Mouse (Mus musculus): ENCODE measurements around the gene Rpl26.

The Rpl26 gene

DNA sequence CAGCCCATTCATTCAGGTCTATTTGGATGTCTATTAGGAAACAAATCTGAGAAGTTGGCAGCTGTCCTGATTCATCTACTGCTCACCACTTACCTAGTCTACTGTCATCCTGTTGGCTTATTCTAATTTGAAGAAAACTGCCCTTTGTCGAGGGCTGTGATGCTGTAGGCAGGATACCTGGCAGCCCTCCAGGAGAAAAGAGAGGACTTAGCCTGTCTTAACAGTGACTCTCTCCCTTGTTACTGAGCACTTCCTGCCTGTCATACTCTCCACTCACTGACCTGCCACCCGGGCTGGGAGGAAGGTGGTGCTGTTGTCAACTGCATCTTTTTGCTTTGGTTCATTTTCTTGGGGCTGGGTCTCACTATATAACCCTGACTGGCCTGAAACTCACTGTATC is 10.8 kb upstream of the Rpl26 start:
- no peak for DNase-seq (ENCODE audit: low spot score)

DNA sequence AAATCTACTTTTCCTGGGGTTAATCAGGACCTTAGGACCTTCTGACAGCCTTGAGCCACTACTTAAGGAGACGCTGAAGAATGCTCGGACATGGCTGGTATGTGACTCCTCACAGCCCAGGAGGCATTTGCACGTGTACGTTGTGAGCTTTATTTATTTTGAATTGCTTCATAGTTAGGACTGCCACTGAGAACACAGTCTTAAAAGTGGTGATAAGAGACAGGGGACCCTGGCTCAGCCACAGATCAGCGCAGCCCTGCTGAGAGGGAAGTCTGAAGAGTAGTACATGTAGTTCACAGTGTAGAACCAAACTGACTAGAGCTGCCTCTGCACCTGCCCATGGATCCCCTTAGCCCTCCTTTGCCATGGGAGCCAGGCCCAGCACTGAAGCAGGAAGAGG is 9.6 kb upstream of the Rpl26 start:
- no peak for DNase-seq (ENCODE audit: low spot score)

DNA sequence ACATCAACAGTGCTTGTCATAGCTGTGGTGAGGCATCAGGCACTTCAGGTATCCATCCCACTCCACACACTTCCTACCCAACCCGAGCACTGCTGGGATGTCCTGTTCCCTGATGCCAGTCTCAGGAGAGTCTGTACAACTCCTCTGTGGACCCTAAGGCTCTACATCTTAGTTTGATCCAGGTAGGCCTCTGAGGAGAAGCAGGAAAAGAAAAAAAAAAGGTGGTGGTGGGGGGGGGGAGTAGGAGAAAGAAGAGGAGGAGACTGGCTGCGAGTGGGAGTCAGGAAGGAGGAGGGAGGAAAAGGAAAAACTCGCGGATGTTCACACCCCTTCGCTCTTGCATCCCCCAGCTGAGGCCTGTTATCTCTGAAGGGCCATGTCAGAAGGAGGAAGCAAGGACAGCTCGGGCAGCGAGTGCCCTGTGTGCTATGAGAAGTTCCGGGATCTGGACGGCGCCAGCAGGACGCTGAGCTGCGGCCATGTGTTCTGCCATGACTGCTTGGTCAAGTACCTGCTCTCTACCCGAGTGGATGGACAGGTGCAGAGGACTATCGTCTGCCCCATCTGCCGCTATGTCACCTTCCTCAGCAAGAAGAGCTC is 9.1 kb upstream of the Rpl26 start:
- DNase-seq (ENCODE audit: low spot score): no peak

DNA sequence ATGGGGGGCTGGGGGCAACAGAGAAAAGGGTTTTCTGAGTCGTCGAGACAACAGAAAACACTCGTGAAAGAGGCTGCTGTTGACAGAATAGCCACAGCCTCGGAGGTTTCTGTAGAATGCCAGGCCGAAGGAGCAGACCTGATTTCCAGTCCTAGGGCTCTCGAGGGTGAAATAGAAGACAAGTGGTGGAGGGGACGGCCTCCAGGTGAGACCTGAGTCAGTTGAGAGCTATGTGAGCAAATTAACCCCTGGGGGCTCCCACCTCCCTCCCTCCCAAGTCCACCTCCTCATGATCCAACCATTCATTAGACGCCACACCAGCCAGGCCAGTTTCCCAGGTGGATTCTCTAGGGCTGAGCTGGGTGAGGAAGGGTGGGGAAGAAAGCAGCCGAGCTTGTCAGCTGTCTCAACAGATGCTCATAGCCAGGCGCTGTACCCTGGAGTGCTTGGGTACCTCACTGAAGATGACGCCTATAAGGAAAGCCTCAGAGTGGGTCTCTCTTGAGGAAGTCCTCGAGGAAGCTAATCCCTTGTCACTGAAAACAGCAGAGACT is 7.4 kb upstream of the Rpl26 start:
- DNase-seq (ENCODE audit: low spot score): no peak

DNA sequence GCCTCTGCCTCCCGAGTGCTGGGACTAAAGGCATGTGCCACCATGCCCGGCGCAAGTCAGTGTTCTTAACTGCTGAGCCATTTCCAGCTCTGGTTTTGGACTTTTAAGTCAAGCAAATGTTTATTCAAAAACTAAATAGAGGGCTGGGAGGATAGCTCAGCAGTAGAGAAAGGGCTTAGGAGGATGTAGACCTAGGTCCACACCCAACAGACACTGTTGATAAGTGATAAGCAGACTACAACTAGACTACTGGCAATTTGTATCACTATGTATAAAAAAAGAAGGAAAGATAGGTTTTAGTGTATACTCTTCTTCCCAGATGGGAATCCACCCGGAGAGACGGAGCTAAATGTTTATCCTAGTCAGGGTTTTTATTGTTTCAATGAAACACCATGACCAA is 5.1 kb upstream of the Rpl26 start:
- no peak for DNase-seq (ENCODE audit: low spot score)

DNA sequence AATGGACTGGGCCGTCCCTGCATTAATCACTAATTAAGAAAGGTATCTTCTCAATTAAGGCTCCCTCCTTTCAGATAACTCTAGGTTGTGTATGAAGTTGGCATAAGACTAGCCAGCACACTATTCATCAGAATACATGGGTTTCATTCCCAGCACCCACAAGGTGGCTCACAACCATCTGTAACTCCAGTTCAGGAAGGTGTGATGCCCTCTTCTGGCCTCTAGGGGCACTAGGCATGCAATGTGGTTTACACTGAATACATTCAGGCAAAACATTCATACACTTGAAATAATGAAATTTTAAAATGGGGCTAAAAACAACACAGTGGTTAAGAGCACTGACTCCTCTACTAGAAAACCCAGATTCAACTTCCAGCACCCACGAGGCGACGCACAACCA is 4.3 kb upstream of the Rpl26 start:
- peak; percentile 67 for DNase-seq (ENCODE audit: low spot score)

DNA sequence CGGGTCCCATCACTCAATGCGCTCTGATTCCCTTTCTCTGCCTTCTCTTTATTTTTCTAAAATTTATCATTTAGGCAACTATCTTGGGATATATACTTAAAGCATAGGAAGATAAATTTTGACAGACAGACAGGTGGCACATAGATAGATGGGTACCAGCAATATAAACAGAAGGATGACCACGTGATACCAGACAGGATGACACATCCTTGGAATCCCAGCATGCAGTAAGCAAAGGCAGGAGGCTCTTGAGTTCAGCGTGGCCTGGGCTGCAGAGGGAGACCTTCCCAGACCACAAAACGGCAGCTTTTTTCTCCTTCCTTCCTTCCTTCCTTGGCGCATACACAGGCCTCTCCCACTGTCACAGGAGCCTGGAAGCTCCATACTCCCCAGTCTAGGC is 3.5 kb upstream of the Rpl26 start:
- no peak for DNase-seq (ENCODE audit: low spot score)

DNA sequence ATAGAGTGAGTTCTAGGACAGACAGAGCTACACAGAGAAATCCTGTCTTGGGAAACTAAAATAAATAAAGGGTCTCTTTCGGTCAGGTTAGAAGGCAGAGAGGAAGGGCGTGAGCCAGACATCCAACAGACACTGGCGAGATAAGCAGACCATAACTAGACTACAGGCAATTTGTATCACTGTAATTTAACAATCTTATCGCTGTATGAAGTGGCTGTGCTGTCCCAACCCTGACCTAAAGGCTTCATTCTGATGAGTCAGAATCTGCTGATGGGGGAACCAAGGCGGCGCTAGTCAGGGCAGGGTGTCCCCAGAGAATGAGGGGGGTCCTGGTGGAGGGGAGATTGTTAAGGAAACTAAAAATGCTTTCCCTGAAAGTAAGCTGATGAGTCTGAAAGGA is 2.6 kb upstream of the Rpl26 start:
- DNase-seq (ENCODE audit: low spot score): no peak

DNA sequence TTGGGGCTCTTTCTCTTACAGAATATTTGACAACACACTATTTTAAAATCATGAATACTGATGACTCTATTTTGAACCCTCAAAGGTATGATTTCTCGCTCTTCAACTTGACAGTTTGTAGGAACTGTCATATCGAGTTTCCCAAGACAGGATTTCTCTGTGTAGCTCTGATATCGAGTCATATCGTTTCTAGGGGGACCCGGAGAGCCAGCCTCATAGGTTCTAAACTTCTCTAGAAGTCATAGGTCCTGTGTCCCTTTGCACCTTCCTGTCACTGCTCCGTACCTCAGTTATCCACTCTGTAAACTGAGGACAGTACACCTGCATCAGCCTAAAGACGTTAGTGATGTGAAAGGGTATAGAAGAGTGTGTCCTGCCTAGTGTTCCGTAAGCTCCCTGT is 1.6 kb upstream of the Rpl26 start:
- no peak for DNase-seq (ENCODE audit: low spot score)

DNA sequence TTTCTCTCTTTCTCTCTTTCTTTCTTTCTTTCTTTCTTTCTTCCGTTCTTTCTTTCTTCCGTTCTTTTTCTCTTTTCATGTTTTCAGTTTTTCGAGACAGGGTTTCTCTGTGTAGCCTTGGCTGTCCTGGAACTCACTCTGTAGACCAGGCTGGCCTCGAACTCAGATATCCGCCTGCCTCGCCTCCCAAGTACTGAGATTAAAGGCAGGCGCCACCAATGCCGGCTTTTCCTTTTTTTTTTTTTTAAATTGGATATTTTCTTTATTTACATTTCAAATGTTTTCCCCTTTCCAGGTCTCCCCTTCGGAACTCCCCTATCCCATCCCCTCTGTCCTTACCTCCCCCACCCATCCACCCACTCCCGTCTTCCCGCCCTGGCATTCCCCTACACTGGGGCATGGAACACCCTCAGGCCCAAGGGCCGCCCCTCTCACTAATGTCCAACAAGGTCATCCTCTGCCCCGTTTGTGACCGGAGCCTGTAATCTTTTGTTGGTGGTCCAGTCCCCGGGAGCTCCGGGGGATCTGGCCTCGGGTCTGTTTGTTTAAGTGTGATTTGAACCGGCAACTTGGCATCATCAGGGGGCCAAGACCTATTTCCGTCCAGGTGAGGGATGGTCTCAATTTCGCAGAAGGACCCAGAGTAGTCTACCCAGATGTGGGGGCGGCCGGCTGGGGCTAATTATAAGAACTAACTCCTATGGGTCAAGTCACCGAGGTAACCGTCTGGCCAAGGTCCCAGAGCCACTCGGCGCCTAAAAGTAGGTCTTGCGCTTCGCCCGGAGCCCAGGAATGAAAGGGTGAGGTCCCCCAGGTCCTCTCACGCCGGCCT is 648 bp upstream of the Rpl26 start:
- DNase-seq (ENCODE audit: low spot score): no peak

DNA sequence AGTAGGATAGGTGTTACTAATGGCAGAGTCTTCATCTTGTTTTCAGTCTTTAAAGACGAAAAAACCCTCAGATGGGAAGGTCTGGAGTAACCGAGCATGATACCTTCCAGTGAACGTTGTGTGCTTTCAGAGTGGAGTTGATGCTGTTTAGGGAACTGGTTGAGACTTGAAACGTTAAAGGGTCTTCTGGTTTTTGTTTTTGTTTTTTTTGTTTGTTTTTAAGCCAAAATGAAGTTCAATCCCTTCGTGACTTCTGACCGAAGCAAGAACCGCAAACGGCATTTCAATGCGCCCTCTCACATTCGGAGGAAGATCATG is 623 bp downstream of the Rpl26 start:
- peak; percentile 19 for DNase-seq (ENCODE audit: low spot score)

DNA sequence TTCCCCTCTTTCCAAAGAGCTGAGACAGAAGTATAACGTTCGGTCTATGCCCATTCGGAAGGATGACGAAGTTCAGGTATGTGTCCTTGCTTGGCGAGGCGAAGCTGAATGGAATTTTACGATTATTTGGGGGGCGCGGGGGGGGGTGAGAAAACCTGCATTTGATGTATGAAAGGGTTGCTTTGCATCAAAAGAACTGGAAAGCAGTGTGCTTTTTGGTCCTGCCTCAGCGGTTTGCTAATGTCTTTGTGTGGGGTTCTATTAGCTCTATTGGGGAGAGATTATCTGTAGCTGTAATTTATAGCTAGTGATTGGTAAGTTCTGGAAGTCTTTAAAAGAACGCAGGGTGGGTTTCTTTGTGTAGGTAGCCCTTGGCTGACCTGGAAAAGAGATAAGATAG is 984 bp downstream of the Rpl26 start:
- DNase-seq (ENCODE audit: low spot score): no peak

DNA sequence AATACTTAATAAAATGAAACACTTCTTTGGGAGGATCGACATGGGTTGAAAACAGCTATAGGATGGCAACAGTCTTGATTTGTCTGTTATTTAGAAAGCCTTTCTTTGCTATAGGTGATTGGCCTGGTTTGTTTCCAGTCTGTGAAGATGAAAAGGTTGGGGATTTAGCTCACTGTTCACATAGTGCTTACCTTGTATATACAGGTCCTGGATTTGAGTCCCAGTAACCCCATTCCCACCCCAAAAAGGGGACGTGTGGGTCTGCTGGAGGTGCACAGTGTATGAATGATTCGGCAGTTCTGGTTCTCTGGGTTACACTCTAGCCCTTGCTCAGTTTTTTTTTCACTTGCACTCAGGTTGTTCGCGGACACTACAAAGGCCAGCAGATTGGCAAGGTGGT is 1.4 kb downstream of the Rpl26 start:
- no peak for DNase-seq (ENCODE audit: low spot score)

DNA sequence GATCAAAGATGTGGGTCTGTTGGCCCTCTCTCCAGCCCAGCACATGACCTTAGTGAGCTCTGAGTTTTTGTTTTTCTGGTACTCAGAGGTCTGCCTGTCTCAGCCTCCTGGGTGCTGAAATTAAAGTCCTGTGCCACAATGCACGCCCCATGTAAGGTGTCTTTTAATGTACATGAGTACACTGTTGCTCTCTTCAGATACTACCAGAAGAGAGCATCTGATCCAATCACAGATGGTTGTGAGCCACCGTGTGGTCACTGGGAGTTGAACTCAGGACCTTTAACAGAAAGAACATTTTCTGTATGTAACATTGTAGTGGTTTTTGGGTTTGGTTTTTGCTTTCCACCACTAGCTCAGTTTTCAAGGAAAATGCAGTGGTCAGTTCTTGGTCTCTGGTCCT is 2.4 kb downstream of the Rpl26 start:
- DNase-seq (ENCODE audit: low spot score): no peak

DNA sequence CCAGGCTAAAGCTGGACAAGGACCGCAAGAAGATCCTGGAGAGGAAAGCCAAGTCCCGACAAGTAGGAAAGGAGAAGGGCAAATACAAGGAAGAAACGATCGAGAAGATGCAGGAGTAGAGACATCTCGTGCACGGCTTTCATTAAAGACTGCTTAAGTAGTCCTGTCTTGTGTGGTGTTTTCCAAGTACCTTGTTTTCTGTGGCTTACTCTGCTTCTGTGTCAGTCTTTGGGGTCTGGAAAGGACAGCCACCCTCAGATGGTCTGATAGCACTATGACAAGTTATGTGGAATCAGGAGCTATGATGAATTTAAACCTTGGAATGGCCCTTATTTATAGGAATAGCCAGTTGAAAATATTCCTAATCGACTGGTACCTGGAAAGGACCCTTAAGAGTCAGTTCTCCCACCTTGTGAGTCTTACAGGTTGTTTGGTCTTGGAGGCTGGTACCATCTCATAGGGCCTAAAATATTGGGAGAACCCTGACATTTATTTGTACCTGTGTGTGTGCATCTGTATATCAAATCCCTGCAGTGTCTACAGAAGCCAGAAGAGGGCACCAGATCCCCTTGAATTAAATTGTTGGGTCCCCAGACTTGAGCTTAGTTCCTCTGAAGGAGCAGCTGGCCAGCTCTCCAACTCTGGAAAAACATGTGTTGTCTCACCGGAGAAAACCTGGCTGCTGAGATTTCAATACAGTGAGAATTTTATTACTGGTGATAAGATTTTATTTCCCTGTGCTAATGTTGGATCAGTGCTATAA is 3.2 kb downstream of the Rpl26 start:
- peak; percentile 91 for DNase-seq (ENCODE audit: low spot score)

DNA sequence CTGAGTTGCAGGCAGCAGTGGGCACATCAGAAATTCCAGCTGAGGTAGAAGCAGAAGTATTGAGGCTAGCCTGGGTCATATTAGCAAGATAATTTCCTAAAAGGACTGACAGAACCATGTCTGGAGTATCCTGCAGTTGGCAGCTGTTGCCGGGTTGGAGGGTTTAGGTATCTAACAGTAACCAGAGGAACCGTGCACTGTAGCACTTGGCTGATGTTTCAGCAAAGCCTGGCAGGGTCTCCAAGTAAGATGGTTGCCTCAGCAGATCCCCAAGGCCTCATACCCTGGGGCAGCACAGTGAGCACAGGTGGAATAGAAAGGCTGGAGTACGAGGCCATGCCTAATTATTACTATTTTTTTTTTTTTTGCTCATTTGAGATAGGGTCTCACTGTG is 3.8 kb downstream of the Rpl26 start:
- no peak for DNase-seq (ENCODE audit: low spot score)

DNA sequence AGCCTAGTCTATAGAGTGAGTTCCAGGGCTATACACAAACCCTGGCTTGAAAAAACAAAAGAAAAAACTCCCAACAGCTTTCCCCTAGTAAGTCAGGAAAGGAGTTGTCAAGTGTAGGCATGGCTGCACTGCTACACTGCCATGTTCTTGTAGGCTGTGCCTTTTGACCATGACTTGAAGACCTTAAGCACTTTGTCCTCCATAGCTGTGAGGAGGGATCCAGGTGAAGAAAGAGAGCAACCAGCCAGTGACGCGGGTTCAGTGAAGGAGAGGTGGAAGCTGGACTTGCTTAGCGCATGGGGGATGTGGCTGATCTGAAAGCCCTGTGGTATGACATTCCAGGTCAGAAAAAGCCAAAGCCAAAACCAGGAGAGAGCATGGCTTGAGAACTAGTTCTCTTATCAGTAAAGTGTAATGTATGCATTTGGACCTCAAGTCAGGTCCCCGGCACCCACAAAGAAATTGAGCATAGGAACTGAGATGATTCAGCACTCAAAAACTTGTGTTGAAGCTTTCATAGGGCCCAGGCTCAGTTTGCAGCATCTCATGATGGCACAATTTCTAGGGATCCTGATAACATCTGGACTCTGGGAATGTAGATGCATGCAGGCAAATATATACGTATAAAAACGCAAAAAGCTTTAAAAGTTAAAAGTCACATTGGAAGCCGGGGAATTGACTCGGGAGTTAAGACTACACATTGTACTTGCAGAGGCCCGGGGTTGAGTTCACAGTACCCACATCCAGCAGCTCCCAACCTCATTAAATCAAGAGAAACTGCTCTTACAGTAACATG is 4.5 kb downstream of the Rpl26 start:
- DNase-seq (ENCODE audit: low spot score): no peak

DNA sequence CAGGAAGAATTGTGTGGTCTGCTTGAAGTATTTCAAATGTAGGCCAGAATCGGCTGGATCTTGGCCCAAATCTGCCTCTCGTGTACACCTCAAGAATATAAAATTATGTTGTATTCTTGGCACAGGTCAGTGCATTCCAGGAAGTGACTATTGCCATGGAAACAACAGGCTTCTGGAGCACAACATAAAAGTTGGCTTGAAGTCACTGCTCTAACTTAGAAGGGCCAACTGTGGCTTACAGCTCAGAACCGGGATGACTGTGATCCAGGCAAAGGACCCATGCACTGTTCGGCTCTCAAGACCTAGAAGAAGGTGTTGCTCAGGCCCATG is 5.0 kb downstream of the Rpl26 start:
- no peak for DNase-seq (ENCODE audit: low spot score)

DNA sequence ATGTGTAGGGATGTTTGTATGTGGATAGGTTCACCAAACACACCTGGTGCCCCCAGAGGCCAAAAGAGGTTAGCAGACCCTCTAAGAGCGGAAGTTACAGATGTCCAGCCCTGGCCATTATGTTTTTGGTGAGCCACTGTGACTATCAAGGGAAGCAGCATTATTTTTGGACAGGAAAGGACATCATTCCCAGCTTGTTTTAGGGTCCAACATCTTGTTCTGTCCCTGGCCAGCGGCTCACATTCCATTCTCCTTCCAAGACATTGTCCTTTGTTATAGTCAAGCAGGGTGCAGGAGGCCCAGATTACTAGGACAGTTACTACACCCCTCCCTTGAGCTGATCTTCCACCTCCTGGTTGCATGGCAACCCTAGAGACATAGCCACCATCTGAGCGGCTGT is 5.9 kb downstream of the Rpl26 start:
- no peak for DNase-seq (ENCODE audit: low spot score)

DNA sequence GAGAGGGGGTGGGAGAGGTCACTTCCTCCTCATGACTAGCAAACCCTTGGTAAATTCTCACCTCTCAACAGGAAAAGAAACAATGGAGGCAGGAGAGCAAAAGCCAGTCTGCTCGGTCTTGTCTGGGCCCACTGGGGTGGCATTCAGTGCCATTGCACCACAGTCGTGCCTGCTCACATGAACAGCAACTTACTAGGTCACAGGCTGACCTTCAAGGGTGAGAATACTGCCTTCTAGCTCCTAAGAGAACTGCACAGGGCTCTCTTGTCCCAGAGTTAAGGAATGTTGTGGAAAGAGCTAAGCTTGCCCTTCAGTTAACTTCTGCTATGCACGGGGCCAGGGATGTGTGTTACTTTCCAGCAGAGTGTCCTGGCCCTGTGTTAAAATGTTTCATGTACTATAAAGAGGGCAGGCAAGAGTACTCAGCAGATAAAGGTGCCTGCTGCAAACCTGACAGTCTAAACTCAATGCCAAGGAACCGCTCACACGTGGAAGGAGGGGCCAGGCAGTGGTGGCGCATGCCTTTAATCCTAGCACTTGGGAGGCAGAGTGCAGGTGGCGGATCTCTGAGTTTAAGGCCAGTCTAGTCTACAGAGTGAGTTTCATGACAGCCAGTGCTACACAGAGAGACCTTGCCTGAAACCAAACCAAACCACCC is 7.6 kb downstream of the Rpl26 start:
- DNase-seq (ENCODE audit: low spot score): no peak

DNA sequence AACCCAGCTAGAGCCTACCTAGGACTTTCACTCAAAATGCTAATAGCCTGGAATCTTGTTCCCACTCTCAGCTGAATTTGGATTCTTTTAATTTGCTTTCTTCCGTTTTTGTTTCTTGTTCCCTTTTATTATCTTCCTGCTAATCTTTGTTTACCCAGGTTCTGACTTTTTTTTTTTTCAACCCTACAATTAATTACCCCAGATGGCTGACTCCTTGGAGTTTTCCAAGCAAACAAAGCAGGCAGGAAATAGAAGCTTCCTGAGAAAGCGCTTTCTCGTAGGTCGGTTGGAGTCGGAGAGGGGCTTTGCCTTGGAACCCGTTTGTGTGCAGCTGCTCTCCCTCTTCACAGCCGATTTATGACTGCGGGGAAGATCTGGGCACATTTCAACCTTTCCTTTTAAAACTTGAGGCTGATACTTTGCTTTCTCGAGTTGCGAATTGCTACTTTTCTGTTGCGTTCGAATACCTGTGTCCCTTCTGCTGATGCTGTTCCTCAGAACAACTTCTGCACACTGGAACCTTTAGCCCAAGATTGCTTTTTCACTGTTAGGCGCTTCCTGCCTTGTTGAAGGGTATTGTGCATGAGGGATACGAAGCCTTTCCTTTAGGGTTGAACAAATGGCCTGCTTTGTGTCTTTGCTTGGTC is 10.3 kb downstream of the Rpl26 start:
- peak; percentile 42 for DNase-seq (ENCODE audit: low spot score)

All from embryo, embryonic 10.5 days (tissue).